Comparison of ENCODE assay signal across 8 mouse cellular contexts in the genomic region with DNA sequence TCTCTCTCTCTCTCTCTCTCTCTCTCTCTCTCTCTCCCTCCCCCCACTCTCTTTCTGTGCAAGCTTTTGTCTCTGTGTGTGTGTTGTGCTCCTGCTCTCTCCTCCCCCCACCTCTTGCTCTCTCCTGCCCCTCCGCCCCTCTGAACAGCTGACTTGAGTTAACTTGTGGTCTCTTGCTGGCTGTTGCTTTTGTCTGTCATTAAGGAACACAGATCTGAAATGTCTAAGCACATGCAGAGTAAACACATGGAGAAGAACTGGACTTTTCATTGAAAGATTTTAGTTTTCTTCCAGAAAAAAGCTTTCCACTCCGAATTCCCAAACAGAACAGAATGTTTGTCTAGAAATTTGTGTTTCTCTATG.
A peak's percentile ranks its signal among the peaks of the same experiment; 100 is the strongest.
DNase-seq lines count a peak whose midpoint lies in the region; ATAC-seq and TF ChIP-seq lines count a peak whose summit lies in the region.

No protein-coding gene starts in this region.

- no peak for DNase-seq in gastrocnemius, adult 2 months
- DNase-seq in gastrocnemius, postnatal 36 days: no peak
- DNase-seq in embryo, embryonic 9.5 days (ENCODE audit: extremely low spot score): peak; percentile 48
- peak; percentile 43 to 54 for DNase-seq in kidney, postnatal 4 days
- peak; percentile 19 for DNase-seq in neural tube, embryonic 11.5 days (ENCODE audit: low spot score)
- DNase-seq in layer of hippocampus, adult 9-11 months: no peak
- no peak for DNase-seq in ovary, postnatal 36 days (ENCODE audit: low spot score)
- no peak for DNase-seq in adrenal gland, adult 18-20 months (ENCODE audit: low spot score in 2 of 2)

- H3K4me2 ChIP-seq in neural tube, embryonic 11.5 days (ENCODE audit: low read depth): no peak overlapping the region

- intact Hi-C loops in gastrocnemius, adult 2 months (cut with DNase I): no loop called here
- intact Hi-C loops in gastrocnemius, postnatal 36 days (cut with DNase I): no loop called here

- 0 out of 2 replicates have a peak overlapping the region, but pooled peaks have one; percentile 10 for H3K27ac ChIP-seq in gastrocnemius, adult 2 months
- no peak overlapping the region for H3K27ac ChIP-seq in neural tube, embryonic 11.5 days (ENCODE audit: low read depth, low read length)

- no peaks in the 10 kb centered on the region for H3K36me3 ChIP-seq in neural tube, embryonic 11.5 days (ENCODE audit: control insufficient read depth, insufficient read depth, low read length)

- no peak overlapping the region for H3K9ac ChIP-seq in neural tube, embryonic 11.5 days (ENCODE audit: low read length)

- ATAC-seq in neural tube, embryonic 11.5 days (ENCODE audit: insufficient read depth, low FRiP score, low TSS enrichment): no peak

- 47% methylated on average over 2 of the region's 2 CpGs for WGBS in neural tube, embryonic 11.5 days

- H3K27me3 ChIP-seq in neural tube, embryonic 11.5 days (ENCODE audit: control insufficient read depth, insufficient read depth, low read length): no peaks in the 10 kb centered on the region

- H3K9me3 ChIP-seq in neural tube, embryonic 11.5 days (ENCODE audit: control insufficient read depth, low read length): no peaks in the 10 kb centered on the region

- H3K4me1 ChIP-seq in neural tube, embryonic 11.5 days (ENCODE audit: control insufficient read depth, insufficient read depth, low read length): peaks cover 3% of the 10 kb centered on the region; the same call in 1 of the 2 replicates

- TF ChIP-seq CTCF in gastrocnemius, adult 2 months (IDR thresholded peaks at IDR 0.05): no peak

- peak overlapping the region; percentile 70 for H3K4me3 ChIP-seq in gastrocnemius, adult 2 months
- no peak overlapping the region for H3K4me3 ChIP-seq in neural tube, embryonic 11.5 days (ENCODE audit: low read depth, low read length)

Comparison
In these comparisons a context has a peak if more than half of its experiments do, and no peak if none do; other contexts are left out.
1. DNase-seq: peak in embryo, embryonic 9.5 days (single experiment), kidney, postnatal 4 days (2 of 2) and neural tube, embryonic 11.5 days (single experiment); none in gastrocnemius, adult 2 months (single experiment), gastrocnemius, postnatal 36 days (0 of 2), layer of hippocampus, adult 9-11 months (single experiment), ovary, postnatal 36 days (single experiment) and adrenal gland, adult 18-20 months (0 of 2).